Mouse (Mus musculus) splenic B cell, adult 2 months (primary cell): ENCODE results near the gene Map3k7cl.

Experiments used
- DNase-seq: peaks from one replicate; pipeline ENCODE4 v3.0.0-alpha.2; 2011; ENCODE audit warnings: low read depth, low spot score
- H3K27me3 ChIP-seq: 2 replicates; pipeline ENCODE4 v1.6.1; 2012; ENCODE audit warnings: mild to moderate bottlenecking, low read length, moderate library complexity, mixed read lengths; ENCODE audit not compliant: control insufficient read depth, poor library complexity, insufficient read depth, severe bottlenecking
- H3K36me3 ChIP-seq: 2 replicates; pipeline ENCODE4 v1.6.1; 2012; ENCODE audit warnings: mild to moderate bottlenecking, low read length, moderate library complexity, mixed read lengths; ENCODE audit not compliant: control insufficient read depth, poor library complexity, insufficient read depth, severe bottlenecking

The Map3k7cl gene

GRCm38 (mm10) chr16:87638098-87638497 lies 85.0 kb downstream of the Map3k7cl start:
- Histone ChIP-seq H3K36me3 (no peaks in the 10 kb centered on the region), H3K27me3 (no peaks in the 10 kb centered on the region)
- no peak for DNase-seq

DNA sequence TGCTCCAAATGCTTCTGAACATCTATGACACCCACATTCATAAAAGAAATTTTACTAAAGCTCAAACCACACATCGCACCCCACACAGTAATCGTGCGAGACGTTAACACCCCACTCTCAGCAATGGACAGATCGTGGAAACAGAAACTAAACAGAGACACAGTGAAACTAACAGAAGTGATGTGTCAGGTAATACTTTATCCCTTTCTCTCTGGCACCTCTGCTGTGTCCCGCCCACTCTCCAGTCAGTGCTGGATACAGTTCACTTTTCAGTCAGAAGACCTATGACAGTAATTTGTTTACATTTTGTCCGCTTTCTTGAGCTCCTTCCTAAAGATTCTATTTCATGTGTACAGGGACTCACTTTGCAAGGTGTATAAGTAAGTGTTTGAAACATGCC lies 89.1 kb downstream of the Map3k7cl start:
- Histone ChIP-seq H3K27me3 (no peaks in the 10 kb centered on the region), H3K36me3 (no peaks in the 10 kb centered on the region)
- no peak for DNase-seq

- DNase-seq: no peak
Measured at GRCm38 (mm10) chr16:87644111-87644770, 91.1 kb downstream of the Map3k7cl start.

More at GRCm38 (mm10) chr16:87644111-87644770, 91.1 kb downstream of the Map3k7cl start:
- no peaks in the 10 kb centered on the region for H3K27me3 ChIP-seq
- no peaks in the 10 kb centered on the region for H3K36me3 ChIP-seq
